Mouse (Mus musculus) 3T3-L1 (cell line): ENCODE measurements around the gene Rsph10b.

Experiments used
- DNase-seq: peaks from one replicate; pipeline ENCODE4 v3.0.0-alpha.2; 2015; ENCODE audit warnings: low read depth, low spot score

Gene Rsph10b

DNA sequence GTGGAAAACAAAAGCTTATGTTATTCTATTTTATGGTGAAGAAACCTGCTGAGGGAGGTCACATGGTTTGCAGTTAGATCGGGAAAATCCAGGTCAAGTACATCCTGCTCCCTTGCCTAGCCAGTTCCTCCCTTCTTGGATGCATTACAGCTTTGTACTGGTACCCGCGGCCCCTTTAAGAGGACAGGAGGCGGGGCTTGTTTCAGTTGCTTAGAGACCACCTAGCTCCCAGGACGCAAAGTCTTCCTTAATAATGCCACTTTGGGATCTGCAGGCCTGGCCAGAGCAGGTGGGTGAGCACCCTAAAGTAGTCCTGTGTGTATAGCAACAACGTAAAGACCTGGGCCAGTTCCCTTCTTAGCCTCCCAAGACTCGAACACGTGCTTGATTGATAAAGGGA lies at the start of gene Rsph10b:
TSS of gene Rsph10b (plus strand) at position 205 of the 400 bp plus-strand sequence.
- no peak for DNase-seq

DNA sequence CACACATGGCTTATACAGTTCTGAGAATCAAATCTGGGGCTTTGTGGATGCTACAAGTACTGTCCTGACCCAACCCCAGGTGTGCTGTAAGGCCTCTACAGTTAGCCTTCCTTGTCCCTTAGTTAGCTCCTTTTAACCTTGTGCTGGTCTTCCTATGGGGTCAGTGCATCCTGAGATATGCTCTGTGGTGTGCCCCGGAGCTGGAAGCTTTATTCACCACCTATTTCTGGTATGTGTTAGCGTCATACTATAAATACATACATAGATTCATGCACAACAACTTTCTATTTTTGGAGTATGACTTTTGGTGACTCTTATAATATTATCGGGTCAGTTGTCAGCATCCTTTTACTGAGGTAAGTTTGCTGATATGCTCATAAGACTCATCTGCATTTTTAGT lies 47.6 kb upstream of the Rsph10b start:
- no peak for DNase-seq

DNA sequence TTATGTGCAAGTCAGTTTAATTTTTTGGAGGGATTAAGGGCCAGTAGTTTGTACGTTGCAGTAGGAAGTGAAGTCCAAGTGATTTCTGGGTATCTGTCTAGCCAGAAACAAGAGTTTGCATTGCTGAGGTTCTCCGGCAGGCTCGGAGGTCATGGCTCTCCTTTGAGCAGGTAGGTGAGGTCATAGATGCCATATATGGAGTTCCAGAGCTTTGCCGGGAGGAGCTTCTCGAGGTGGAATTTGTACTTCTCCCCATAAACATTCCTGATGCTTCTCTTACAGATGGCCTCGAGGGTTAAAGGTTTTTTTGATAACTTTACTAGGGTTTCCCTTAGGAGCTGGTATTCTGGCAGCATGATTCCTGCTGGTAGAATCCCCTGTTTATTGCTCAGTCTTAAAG lies 42.1 kb upstream of the Rsph10b start:
- no peak for DNase-seq

DNA sequence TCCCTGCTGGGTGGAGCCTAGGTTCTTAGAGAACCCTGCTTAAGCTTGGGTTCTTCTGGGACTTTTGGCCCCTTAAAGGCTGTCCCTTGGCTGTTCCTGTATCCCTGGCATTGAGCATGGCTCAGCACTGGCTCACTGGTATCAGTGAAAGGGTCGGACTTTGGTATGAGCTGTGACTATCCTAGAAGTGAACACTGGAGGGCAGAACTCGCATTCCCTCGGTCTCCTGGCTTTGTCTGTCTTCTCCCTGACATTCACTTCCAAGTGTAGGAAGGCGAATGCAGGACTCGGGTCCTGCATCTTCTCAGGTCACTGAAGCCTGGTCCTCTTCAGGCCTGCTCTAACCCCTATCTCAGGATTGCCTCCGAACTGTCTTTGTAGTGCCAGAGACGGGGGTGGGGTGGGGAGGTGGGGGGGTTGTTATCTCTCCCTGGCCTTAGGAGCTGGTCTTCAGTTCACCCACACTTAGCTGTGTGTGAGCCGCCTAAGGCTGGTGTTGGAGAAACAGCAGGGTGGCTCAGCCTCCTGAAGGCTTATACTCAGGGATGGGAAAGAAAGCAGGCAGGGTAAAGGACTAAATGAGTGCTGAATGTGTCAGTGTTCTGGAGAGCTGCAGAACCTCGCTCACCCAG lies 40.5 kb upstream of the Rsph10b start:
- no peak for DNase-seq

DNA sequence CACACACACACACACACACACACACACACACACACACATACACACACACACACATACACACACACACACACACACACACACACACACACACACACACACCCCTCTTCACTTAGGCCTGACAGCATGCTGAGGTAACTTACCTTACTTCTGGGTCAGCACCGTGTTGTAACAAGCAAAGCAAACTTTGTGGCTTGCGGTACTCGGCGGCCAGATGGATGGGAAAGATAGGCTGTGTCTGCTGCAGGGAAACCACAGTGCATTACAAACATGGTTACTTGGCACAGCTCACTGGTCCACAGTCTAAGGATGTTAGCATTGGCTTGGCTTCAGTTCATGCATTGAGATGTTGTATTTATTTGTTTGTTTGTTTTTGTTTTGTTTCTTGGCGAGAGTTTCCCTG lies 39.4 kb upstream of the Rsph10b start:
- DNase-seq, result no peak

DNA sequence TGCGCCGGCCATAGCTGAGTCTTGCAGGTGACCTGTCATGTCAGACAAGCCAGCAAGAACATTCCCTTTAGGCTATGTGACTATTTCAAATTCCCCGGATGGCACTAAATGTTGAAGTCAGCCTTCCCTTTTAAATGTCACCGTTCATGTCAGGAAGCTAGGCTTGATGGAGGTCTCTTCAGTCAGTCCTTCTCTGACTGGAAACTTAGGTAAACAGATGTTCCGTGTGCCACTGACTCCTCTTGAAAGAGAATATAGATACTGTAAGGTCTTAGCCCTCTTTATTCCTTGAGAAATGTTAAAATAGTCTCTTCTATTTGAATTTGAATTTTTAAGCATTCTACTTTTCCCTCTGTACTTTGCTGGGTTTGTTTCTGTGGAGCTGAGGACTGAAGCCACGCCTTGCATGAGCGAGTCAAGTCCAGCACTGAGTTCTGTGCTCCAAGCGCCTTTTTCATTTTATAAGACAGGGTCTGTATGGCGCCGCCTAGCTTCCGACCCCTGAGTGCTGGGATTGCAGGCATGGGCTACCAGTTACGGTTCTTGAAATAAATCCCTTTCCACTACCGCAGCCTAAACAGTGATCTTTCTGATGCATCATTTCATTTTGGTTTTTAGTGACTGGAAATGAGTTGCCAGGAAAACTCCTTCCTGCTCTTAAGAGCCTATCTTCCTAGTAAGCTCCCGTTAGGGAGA lies 35.1 kb upstream of the Rsph10b start, which contains the start of gene Ankrd61:
TSS of gene Ankrd61 (minus strand) at position 51 of the 696 bp plus-strand sequence.
- no peak for DNase-seq

DNA sequence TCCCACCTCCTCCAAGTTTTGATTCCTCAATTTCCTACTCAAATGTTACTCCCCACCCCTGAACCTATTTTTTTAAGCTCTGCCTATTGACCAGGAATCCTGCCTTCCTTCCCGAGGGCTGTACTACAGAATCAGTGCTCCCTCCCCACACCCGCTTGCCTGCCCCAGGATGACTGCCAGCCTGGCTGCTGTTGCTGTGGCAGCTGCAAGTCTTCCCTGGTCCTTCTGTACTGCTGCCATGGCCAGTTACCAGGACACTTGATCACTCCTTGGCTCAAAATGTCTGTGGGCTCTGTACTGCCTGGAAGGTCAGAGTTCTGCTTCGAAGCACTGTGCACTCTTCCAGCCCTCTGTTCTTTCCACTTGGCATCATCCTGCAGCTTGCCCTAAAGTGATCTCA lies 30.7 kb upstream of the Rsph10b start:
- no peak for DNase-seq

DNA sequence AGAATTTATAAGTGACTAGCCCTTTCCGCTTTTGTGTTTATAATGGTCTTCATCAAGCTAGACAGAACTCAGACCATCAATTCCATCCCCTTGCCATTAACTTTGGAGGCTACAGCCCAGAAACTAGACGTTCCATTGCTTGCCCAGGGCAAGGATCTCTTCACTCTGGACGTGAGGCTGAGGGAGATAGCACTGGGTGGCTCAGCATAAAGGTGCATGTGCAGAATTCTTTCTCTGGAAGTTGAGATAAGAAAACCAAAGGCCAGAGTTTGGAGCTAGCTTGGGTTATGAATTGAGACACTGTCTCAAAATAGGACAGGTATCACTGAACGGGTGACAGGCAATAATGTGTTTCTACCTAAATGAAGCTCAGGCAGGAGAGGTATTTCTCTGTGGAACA lies 29.0 kb upstream of the Rsph10b start:
- no peak for DNase-seq

DNA sequence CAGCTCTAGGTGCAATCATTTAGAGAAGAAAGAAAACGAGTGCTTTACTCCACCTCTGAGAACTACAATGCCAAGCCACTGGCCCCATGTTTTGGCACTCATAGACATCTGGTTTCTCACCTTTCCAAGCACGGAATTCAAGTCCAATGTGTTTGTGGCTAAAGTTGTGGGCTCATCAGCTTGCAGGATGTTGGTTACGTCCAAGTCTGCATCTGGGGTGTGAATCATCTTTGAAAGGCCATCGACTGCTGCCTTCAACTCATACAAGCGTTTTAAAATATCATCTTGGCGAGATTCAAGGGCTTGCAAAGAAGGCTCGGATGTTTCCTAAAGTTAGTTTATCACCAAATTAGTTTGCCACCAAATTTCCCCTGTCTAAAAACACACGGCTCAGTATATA lies 26.4 kb upstream of the Rsph10b start:
- peak; percentile 31 for DNase-seq

DNA sequence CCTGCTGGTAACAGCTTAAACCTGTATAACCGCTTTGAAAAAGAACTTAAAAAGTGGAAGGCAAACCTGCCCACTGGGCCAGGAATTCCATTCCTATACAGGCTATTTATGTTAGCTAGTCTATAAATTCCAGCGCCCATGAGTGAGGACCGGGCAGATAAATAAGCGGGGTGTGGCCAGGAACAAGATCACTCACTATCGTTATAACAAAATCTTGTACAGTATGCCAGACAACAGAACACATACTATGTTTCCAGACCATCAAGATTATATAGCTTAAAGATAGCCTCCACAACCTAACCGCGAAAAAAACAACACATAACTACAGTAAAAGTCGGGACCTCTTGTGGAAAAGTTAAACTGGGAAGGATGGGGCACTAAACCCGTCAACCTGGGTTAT lies 23.9 kb upstream of the Rsph10b start:
- DNase-seq, result peak; percentile 49

DNA sequence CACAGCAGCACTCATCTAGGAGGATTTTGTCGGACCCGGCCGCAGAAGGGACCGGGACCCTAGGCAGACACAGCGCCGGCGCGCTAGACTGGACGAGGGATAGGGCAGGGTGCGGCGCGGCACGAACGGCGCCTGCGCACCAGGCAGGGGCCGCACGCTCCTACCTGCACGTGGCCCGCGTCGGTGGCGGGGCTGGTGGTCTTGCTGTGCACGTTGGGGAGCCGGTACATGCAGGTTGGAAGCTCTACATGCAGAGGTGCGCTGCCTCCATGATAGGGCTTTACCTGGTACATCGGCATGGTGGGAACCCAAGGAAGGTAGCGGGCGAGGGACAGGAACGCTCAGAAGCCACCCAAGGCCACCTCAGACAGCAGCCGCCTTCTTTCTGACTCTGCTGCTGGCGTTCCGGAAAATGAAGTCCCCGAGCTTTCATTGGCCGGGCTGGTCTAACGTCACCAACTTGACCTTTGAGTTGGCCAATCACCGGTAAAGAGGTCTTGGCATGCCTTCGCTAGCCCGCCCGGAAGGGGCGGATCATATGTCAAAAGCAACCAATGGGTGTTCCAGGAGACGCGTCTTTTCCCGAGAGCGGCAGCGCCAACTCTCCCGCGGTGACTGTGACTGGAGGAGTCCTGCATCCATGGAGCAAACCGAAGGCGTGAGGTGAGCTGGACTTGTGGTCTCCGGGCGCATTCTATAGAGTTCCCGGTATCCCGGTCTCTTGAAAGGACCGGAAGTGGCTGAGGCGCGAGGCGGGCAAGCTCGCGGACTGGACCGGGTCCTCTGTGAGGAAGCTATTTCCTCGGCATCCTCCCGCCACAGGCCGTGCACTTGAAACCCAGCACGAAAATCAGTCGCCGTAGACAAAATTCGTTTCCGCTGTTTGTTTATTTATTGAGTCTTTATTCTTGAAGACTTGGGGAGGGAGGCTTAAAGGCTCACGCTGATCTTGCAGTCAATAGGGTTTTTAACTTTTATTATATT lies 23.1 kb upstream of the Rsph10b start, which contains the start of the genes Aimp2 and Pms2:
TSS of gene Aimp2 (minus strand) at position 431 of the 984 bp plus-strand sequence.
TSS of gene Pms2 (plus strand) at position 548 of the 984 bp plus-strand sequence.
- DNase-seq, result peak; percentile 99

DNA sequence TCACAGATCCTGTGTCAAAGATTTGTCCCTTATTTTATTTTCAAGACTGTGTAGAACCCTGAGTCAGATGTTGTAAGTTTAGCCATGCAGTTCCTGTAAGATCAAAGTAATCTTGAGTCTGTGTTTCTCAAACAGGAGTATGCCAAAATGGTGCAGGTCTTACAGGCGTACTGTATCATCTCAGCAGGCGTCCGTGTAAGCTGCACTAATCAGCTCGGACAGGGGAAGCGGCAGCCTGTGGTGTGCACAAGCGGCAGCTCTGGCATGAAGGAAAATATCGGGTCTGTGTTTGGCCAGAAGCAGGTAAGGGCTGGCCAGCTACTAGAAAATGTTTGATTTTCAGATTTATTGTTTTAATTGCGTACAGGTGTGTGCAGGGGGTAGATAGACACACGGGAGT lies 16.6 kb upstream of the Rsph10b start:
- no peak for DNase-seq

DNA sequence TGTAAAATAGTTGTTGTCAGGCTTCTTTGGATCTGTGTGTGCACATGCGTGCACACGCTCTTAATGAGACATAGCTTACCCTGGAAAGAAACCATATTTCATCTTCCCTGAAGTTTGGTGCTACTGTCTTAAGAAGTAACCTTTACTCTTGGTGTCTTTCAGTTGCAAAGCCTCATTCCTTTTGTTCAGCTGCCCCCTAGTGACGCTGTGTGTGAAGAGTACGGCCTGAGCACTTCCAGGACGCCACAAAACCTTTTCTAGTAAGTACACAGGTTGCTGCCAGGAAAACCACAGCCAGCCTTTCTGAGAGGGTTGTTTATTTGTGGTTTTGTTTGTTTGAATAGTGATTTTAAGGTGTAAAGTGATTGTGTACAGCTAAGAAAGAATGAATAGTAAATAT lies 15.4 kb upstream of the Rsph10b start:
- peak; percentile 80 for DNase-seq

DNA sequence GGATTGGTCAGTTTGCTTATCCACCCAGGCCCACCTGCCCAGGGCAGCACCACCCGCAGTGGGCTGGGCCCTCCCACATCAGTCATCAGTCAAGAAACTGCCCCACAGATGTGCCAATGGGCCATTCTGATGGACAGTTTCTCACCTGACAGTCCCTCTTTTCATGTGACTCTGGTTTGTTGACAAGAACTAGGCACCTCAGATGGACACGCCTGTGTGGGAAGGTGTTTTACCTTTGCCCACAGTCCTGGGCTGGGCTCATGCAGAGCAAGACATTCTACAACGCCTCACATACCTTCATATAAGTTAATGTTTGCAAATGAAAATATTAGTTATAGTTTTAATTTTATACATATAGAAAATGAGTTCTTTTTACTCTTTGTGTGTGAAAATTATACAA lies 14.7 kb upstream of the Rsph10b start:
- DNase-seq, result no peak

DNA sequence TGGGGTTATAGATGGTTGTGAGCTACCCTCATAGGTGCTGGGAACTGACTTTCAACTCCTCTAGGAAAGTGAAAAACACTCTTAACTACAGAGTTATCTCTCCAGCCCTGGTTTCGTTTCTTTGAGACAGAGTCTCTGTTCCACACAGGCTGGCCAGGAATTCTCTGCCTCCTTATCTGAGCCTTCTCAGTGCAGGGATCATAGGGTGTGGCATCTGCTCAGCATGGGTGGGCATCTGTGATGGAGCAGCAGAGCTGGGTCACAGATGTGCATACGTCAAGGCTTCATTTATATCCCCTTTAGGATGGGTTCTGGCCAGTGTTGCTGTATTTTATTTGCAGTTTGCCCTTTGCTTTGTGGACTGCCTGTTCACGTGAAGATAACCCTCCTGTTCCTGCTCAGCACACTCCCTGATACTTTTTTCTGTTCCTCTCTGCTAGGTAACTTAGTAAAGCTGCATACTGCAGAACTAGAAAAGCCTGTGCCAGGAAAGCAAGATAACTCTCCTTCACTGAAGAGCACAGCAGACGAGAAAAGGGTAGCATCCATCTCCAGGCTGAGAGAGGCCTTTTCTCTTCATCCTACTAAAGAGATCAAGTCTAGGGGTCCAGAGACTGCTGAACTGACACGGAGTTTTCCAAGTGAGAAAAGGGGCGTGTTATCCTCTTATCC lies 7.9 kb upstream of the Rsph10b start:
- DNase-seq, result no peak

DNA sequence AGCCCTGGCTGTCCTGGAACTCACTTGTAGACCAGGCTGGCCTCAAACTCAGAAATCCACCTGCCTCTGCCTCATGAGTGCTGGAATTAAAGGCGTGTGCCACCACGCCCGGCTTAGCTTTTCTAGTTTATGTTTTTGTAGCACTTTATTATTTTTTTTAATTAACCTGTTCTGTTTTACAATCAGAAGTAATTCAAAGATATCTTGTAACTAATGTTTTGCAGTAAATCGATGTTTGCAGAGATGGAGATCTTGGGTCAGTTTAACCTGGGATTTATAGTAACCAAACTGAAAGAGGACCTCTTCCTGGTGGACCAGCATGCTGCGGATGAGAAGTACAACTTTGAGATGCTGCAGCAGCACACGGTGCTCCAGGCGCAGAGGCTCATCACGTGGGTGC lies 5.0 kb upstream of the Rsph10b start, which contains the start of gene Gm42421:
TSS of gene Gm42421 (plus strand) at position 301 of the 400 bp plus-strand sequence.
- no peak for DNase-seq

DNA sequence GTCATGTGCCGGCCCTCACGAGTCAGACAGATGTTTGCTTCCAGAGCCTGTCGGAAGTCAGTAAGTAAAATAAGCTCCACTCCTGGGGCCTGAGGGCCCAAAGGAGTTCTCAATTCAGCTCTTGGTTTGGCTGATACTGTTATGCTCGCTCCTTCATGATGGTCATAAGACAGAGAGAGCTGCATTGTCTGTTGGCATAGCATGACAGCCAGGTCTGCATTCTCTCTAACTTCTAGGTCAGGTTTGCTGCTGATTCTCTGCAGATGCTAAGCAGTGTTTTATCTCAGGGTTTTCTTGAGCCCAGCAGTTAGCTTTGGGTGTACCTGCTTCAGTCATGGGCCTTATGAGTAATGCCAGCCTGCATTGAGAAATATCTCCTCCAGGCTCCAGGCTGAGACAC lies 3.5 kb upstream of the Rsph10b start:
- DNase-seq, result no peak

DNA sequence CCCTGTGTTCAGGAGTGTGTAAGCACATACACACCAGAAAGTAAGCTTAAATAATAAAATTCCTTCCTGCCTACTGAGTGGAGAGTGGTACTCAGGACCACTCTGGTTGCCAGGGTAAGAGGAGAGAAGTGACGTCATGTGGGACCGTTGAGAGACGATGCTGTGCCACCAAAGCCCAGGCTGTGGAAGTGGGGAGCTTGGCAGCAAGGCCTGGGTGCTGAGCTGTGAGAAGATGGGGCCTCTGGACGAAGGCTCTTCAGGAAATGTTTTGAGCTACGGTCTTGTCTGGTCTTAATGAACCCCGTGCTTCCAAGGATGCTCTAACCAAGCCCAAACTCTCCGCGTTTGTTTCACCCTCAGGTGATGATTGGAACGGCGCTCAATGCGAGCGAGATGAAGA lies 2.2 kb upstream of the Rsph10b start:
- no peak for DNase-seq

DNA sequence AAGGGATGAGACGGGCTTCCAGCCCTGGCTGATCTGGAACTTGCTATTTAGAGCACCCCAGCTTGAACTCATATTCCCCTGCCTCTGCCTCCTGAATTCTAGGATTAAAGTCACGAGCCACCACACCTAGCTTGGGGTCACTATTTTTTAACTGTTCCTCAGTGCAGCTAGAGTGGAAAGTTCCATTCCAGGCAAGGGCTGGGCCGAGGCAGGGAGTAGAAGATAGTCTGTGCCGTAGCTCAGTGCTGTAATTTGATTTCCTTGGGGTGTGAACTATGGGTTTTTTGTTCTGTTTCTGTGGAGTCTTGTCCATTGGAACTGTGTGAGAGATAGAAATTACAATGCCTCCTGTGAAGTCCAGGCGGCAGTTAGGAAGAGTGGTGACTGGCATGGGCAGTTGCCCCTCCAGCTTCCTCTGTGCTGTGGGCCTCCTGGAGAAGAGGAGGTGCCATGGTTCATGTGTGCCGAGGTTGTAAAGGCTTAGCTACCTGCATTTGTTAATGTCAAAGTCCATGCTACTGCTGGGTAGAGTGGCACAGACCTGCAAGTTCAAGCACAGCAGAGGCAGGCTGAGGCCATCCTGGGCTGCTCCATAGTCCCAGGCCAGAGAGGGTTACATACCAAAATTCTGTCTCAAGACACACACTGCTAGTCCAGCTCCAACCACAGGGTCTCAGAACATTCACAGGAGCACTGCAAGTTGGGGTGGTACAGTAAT lies 813 bp upstream of the Rsph10b start:
- no peak for DNase-seq

DNA sequence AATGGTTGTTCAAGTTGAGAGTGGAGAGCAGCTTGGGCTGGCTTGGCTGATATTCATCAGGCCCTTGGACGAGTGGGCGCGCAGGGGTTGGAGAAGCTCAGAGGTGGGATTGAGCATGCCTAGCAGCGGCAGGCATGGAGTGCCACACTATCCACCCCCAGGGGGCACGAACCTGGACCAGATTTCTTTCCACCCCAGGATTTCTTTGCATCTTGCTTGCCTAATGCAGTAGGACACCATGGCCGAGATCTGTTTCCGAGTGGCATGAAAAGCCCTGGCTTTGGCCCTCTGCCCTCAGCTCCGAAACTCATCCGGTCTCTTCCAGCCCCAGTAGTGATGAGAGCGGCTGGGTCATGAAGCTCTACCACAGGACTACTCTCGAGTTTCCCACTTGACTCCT lies 579 bp downstream of the Rsph10b start:
- DNase-seq, result no peak

DNA sequence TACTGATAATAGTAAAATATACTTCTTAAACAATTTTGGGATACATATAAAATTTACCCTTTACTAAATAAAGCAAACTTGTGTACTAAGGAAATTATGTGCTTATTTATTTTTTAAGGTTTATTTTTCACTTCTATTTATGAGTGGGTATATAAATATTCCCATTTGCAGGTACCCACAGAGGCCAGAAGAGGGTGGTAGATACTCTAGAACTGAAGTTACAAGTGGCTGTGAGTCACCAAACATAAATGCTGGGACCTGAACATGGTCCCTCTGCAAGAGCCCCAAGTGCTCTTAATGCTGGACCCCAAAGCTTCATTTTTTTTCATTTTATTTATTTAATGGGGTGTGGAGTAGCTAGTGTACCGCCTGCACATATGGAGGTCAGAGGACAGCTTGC lies 1.0 kb downstream of the Rsph10b start:
- peak; percentile 26 for DNase-seq
